Mouse (Mus musculus) cerebellum, adult 9-10 months (tissue): ENCODE results near the gene Cdyl.

Experiments
- DNase-seq: peaks from one replicate; pipeline ENCODE4 v3.0.0; 2022

The Cdyl gene

GRCm38 (mm10) chr13:35764559-35764958, 104.9 kb downstream of the Cdyl start:
- no peak for DNase-seq

DNA sequence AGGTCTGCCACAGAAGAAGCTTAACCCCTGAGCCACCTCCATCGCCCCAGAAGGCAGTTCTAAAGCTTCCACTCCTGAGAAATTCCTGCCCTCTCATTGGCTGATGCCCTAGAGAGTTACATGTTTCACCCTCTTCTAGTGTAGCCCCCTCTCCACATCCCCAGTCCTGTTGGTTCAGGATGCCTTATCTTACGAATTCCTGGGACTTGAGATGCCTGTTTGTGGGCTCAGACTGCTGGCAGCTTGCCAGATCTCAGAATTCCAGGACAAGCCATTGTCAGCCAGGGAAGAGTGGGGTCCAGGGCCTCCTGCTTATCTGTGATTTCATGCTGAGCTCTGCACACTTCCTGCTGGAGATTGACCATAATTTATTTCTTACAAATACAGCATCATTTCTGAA, 106.2 kb downstream of the Cdyl start:
- DNase-seq: no peak

DNA sequence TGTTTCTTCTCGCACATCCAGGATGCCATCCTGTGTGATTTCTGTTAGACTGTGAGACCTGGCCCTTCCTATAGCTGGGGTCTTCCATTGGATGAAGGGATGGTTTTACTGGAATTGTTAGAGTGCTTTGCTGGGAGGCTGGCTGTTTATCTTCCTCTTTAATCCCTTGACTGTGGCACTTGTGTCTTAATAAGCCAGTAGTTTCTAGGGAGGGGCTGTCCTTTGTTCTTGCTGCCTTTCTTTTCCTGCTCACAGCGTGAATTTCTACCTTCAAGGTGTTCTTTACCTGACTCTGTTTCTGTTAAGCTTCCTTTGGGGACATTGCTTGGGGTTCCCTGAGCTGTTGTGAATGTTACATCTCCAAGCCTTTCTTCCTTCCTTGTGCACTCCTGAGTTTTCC, 110.0 kb downstream of the Cdyl start:
- no peak for DNase-seq

- peak; percentile 54 for DNase-seq
These were observed 110.8 kb downstream of the Cdyl start for GRCm38 (mm10) chr13:35770421-35770820.

- peak; percentile 31 for DNase-seq
These were observed 112.3 kb downstream of the Cdyl start for GRCm38 (mm10) chr13:35771968-35772382.

DNA sequence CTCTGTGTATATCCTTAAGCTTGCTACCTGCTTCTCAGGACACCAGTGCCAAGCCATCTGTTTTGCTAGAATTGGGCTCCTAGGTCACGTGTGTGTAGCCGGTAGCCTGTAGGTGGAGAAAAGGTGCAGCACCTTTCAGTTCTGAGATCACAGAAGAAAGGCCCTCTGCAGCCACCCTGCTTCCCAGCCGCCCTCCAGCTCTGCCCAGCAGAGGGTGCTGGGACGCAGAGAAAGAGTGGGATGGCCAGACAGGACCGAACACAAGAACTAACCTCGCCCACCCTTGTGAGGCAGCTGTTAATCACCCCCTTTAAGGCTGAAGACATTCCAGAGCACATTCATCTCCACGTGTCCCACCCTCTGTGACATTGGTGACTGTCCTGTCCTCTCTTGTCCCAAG, 114.1 kb downstream of the Cdyl start:
- no peak for DNase-seq

DNA sequence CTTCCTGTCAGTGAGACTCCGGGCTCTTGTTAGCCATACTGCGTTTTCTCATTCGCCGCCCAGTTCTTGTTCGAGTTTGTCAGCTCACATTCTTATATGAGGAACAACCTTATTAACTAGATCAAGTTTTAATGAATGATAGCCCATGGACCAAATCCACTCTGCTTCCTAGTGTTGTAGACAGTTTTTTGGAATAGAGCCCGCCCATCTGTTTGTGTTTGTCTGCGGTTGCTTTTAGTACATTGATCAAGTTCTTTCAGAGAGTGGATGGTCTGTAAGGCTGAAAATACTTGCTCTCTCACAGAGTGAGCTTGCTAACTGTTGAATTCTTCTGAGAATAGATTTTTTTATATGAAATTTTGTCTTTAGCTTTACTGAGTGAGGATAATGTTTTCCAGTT, 116.5 kb downstream of the Cdyl start:
- DNase-seq: peak; percentile 42

- DNase-seq: no peak
These were observed 121.1 kb downstream of the Cdyl start for GRCm38 (mm10) chr13:35780714-35781113.

- no peak for DNase-seq
These were observed 122.1 kb downstream of the Cdyl start for GRCm38 (mm10) chr13:35781755-35782154.

- DNase-seq: peak; percentile 66
These were observed 123.3 kb downstream of the Cdyl start for GRCm38 (mm10) chr13:35782949-35783348.

DNA sequence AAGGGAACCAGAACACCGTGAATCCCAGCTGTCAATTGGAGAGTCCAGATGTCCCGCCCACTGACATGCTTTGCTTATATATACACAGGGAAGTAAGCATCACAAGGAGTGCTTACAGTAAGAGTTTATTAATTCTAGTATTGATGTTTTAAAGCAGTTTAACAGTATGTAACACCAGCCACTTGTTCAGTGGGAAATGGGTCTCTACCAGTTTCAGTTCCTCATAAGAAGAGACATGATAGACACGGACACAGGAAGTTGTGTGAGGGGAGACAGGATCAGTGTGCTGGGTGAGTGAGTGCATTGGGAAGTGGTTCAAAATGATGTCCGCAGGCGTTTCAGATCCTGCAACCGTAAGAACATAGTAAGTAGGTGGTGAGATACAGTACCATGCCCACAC, 123.9 kb downstream of the Cdyl start:
- DNase-seq: no peak

DNA sequence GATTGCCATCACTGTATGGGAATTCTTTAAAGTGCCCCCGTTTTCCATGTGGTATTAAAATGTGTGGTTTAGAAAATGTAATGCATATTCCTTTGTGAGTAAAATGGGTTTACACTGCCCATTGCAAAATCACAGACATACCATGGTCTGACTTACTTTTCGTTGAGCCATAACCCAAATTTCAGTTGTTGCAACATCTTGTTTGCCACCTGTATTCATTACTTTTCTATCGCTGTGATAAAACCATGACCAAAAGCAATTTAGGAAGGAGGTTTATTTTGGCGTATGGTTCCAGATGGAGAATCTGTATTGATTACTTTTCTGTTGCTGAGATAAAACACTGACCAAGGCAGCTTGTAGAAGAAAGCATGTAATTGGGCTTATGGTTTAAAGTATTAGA, 124.6 kb downstream of the Cdyl start:
- no peak for DNase-seq

- DNase-seq: no peak
These were observed 125.8 kb downstream of the Cdyl start for GRCm38 (mm10) chr13:35785330-35785939.

GRCm38 (mm10) chr13:35786726-35787399, 127.2 kb downstream of the Cdyl start:
- DNase-seq: no peak

GRCm38 (mm10) chr13:35789577-35789976, 129.9 kb downstream of the Cdyl start:
- DNase-seq: no peak

DNA sequence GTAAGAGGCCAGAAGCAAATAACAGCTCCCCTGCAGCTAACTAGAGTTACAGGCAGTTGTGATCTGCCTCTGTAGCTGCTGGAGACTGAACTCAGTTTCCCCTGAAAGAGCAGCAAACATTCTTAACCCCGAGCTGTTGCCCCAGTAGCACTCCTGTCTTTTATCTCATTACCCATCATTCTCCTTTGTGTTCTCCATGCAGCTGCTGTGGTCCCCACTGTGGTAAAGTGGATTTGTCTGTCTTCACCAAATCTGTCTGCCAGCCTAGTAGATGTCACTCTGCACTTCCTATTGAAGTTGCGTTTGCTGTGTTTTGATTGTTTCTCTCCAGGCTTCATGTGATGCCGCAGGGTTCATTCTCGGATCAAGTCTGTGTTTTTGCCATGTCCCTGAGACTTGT, 130.8 kb downstream of the Cdyl start:
- no peak for DNase-seq

- no peak for DNase-seq
These were observed 134.7 kb downstream of the Cdyl start for GRCm38 (mm10) chr13:35794309-35794708.

DNA sequence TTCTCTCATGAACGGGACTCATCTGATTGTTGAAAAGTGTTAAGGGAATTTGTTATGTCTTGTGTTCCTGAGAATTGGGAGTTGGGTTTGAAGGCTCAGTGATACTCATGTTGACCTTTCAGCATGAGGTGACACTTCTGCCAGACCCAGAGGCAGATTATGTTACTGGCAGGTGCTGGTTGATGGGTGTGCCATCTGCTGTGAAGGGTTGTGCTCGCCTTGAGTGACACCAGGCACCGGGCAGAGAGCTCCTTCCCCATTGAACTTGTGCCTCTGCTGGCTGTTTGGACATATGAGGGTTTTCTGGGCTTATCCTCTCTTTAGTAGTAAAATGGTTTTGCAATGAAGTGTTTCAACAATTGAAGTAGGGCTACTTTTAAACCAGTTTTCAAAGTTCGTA, 135.1 kb downstream of the Cdyl start:
- no peak for DNase-seq

DNA sequence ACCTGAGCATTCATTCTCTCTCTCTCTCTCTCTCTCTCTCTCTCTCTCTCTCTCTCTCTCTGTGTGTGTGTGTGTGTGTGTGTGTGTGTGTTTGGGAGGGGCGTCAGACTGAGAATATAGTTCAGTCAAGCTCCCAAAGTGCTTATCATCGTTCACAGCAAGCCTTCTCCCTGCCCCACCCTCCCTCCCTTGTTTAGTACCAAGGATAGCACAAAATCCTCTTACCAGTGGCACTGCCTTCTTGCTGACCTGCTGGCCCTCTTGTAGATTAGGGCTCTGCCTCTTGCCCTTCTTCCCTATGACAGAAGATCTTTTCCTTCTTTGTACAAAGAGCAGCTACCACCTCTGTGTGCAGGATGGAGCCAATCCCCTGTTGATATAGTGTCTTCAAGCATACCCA, 136.3 kb downstream of the Cdyl start:
- DNase-seq: no peak

DNA sequence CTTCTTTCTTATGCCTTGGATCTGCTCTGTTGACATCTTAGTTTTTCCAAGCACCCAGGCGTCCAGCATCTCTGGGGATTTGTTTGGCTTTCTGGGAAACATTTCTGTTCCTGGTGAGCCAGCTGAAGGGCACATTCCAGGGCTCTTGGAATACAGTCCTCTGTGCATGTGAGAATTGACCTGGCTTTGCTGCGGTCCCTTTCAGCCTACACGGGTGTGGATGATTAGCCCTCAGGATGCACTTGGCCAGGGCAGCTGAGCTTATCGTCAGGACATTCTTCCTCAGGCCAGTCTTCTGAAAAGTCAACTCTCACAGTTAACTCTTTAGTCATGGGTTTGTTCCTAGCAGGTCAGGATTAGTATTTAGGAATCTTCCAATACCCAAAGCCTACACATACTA, 136.7 kb downstream of the Cdyl start:
- DNase-seq: no peak

DNA sequence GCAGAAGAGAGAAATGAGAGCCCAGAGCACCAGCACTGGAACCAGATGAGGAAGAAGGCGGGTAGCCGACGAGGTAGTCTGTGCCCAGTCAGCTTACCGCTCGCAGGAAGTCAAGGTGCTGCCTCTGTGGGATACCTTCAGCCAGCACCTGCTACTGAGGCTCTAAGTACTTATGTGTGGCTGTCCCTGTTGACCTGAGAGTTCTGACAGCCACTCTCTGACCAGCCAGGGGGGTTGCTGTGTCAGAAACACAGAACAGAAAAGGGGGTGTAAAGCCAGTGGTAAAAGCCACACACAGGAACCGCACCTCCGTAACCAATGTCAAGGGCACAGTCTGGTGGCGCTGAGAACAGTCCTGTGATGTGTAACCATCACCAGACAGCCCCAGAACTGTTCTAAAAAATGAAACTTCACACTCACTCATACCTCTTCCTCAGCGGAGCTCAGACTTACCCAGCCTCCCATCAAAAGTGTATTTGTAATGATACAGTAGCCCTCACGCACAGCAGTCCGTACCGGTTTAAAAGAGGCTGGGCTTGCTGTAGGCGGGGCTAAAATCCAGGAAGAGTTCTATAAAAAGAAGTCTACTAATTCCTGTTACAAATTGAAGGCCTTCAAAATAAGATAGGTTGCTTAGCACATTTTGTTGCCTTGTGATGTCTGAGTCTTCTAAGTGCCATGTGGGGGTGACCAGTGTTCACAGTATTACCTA, 138.3 kb downstream of the Cdyl start:
- DNase-seq: no peak

GRCm38 (mm10) chr13:35798645-35799044, 139.0 kb downstream of the Cdyl start:
- DNase-seq: peak; percentile 53

- no peak for DNase-seq
These were observed 140.6 kb downstream of the Cdyl start for GRCm38 (mm10) chr13:35800270-35800669.

GRCm38 (mm10) chr13:35805727-35806126, 146.1 kb downstream of the Cdyl start:
- no peak for DNase-seq
